Mouse (Mus musculus): ENCODE measurements at regions not wholly inside any gene's neighbourhood (a gene's known extent, or its start where the extent isn't known, plus 50 kb on each side); places are given as distances from the start of the nearest gene placed in this dataset.

DNA sequence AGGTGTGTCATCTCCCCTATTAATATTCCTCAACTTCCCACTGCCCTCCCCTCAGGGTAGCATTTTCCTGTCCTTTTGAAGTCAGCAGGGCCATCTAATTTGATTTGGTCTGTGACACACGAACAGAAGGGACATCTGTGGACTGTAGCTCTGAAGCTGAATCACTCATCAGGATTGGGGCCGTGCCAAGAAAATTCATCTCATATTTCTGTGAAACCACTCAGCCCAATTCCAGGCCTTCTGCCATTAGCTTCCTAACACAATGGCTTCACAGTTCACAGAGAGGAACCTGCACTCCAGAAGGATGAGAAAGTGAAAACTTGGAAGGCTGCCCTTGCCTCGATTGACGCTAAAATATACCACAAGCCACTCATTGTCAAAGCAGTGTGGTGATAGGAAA, 86.1 kb downstream of the Abhd5 start:
- H3K9me3 ChIP-seq = no peaks in the 10 kb centered on the region
- H3K4me3 ChIP-seq = no peak overlapping the region
- H3K9ac ChIP-seq = no peak overlapping the region
- ATAC-seq (ENCODE audit: insufficient number of reproducible peaks, low FRiP score, low TSS enrichment, low read depth) = no peak
- H3K27me3 ChIP-seq = no peaks in the 10 kb centered on the region
- WGBS = 58% methylated on average over 4 of the region's 4 CpGs
- no peak overlapping the region for H3K4me2 ChIP-seq
- no peaks in the 10 kb centered on the region for H3K4me1 ChIP-seq
- H3K36me3 ChIP-seq = no peaks in the 10 kb centered on the region
- H3K27ac ChIP-seq = no peak overlapping the region

DNA sequence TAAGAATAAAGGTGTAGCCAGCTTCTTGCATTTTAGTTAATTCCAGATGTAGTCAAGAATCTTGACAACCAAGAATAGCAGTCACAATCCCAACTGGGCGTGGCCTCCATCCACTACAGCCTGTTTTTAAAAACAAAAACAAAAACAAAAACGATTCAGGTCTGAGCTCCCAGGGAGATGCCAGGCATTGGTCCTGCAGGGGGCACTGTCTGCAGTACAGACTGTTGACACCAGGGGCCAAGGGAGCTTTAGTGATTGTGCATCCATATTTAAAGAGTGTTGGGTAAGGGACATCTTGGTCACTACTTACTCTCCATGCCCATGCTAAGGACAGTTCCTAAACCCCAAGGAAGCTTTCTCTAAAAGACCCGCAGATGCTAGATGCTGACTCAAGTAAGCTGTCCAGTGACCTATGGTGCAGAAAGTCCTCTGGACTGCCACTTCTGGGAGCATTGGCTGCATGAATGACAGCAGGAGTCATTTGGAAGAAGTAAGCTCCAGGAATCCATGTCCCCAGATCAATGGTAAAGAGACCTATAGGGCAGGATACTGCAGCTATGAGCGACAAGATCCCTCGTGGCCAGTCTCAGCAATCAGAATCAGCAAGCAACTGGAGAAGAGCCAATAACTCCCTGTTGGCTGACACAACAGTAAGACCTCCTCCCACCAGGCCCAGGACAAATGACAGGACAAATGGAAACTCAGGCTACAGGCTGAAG, 95.1 kb downstream of the Abhd5 start:
- no peak for ATAC-seq (ENCODE audit: insufficient number of reproducible peaks, low FRiP score, low TSS enrichment, low read depth)
- Histone ChIP-seq H3K4me2 (no peak overlapping the region), H3K36me3 (no peaks in the 10 kb centered on the region), H3K27me3 (no peaks in the 10 kb centered on the region), H3K27ac (no peak overlapping the region), H3K4me1 (no peaks in the 10 kb centered on the region), H3K4me3 (no peak overlapping the region), H3K9ac (no peak overlapping the region), H3K9me3 (no peaks in the 10 kb centered on the region)
- 67% methylated on average over 5 of the region's 5 CpGs for WGBS

DNA sequence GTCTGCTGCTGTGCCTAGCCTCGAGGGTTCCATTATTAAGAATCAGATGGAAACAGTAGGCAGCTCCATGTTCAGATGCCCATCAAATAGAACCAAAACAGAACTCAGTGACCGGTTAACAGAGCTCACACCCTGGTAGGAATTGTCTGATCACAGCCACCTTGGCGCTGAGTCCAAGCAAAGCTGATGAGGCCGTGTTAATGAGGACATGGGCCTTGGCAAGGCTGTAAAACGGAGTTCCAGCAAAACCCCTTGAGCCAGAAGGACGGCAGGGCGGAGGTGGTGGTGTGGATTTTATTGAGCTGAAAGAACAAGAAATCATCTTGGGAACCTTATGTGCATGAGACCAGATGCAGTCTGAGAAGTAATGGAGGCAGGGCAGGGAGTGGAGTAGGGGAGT, 96.2 kb downstream of the Abhd5 start:
- H3K4me3 ChIP-seq = no peak overlapping the region
- WGBS = 62% methylated on average over 7 of the region's 7 CpGs
- no peak for ATAC-seq (ENCODE audit: insufficient number of reproducible peaks, low FRiP score, low TSS enrichment, low read depth)
- no peaks in the 10 kb centered on the region for H3K27me3 ChIP-seq
- no peaks in the 10 kb centered on the region for H3K9me3 ChIP-seq
- no peak overlapping the region for H3K4me2 ChIP-seq
- no peaks in the 10 kb centered on the region for H3K4me1 ChIP-seq
- H3K36me3 ChIP-seq = no peaks in the 10 kb centered on the region
- H3K9ac ChIP-seq = no peak overlapping the region
- no peak overlapping the region for H3K27ac ChIP-seq

- H3K9me3 ChIP-seq = no peaks in the 10 kb centered on the region
- 58% methylated on average over 4 of the region's 4 CpGs for WGBS
- ATAC-seq (ENCODE audit: insufficient number of reproducible peaks, low FRiP score, low TSS enrichment, low read depth) = no peak
- H3K4me2 ChIP-seq = no peak overlapping the region
- no peaks in the 10 kb centered on the region for H3K27me3 ChIP-seq
- H3K27ac ChIP-seq = no peak overlapping the region
- H3K4me1 ChIP-seq = no peaks in the 10 kb centered on the region
- H3K36me3 ChIP-seq = no peaks in the 10 kb centered on the region
- H3K9ac ChIP-seq = no peak overlapping the region
- no peak overlapping the region for H3K4me3 ChIP-seq
Observed at GRCm38 (mm10) chr9:122448342-122448741, 96.9 kb downstream of the Abhd5 start.

GRCm38 (mm10) chr9:122450524-122450923, 99.1 kb downstream of the Abhd5 start:
- no peak overlapping the region for H3K27ac ChIP-seq
- no peak for ATAC-seq (ENCODE audit: insufficient number of reproducible peaks, low FRiP score, low TSS enrichment, low read depth)
- no peaks in the 10 kb centered on the region for H3K4me1 ChIP-seq
- no peaks in the 10 kb centered on the region for H3K9me3 ChIP-seq
- 76% methylated on average over 5 of the region's 5 CpGs for WGBS
- H3K36me3 ChIP-seq = no peaks in the 10 kb centered on the region
- no peak overlapping the region for H3K4me3 ChIP-seq
- no peaks in the 10 kb centered on the region for H3K27me3 ChIP-seq
- H3K4me2 ChIP-seq = no peak overlapping the region
- no peak overlapping the region for H3K9ac ChIP-seq

DNA sequence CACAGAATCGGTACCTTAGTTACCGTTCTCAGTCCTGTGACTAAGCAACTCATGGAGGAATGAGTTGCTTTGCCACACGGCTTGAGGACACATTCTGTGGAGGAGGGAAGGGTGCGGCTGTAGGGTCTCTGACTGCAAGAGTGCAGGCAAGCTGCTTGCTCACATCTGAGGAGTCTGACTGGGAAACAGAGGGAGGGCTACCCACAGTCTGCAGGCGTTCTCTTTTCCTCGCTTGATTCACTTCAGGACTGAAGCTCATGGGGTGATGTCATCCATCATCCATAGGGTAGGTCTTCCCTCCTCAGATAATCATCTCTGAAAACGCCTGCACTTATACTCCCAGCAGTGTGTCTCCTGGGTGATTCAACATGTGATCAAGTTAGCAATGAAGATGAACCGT, 103.9 kb downstream of the Abhd5 start:
- no peak overlapping the region for H3K27ac ChIP-seq
- no peaks in the 10 kb centered on the region for H3K4me1 ChIP-seq
- ATAC-seq (ENCODE audit: insufficient number of reproducible peaks, low FRiP score, low TSS enrichment, low read depth) = no peak
- WGBS = 74% methylated on average over 8 of the region's 8 CpGs
- no peak overlapping the region for H3K4me3 ChIP-seq
- no peak overlapping the region for H3K4me2 ChIP-seq
- H3K36me3 ChIP-seq = no peaks in the 10 kb centered on the region
- H3K27me3 ChIP-seq = no peaks in the 10 kb centered on the region
- no peak overlapping the region for H3K9ac ChIP-seq
- H3K9me3 ChIP-seq = no peaks in the 10 kb centered on the region

GRCm38 (mm10) chr9:122455779-122456178, 104.4 kb downstream of the Abhd5 start:
- 66% methylated on average over 6 of the region's 6 CpGs for WGBS
- no peak overlapping the region for H3K4me2 ChIP-seq
- no peaks in the 10 kb centered on the region for H3K4me1 ChIP-seq
- no peak for ATAC-seq (ENCODE audit: insufficient number of reproducible peaks, low FRiP score, low TSS enrichment, low read depth)
- no peak overlapping the region for H3K27ac ChIP-seq
- no peaks in the 10 kb centered on the region for H3K9me3 ChIP-seq
- H3K4me3 ChIP-seq = no peak overlapping the region
- no peak overlapping the region for H3K9ac ChIP-seq
- no peaks in the 10 kb centered on the region for H3K36me3 ChIP-seq
- no peaks in the 10 kb centered on the region for H3K27me3 ChIP-seq

- no peaks in the 10 kb centered on the region for H3K27me3 ChIP-seq
- H3K4me1 ChIP-seq = no peaks in the 10 kb centered on the region
- ATAC-seq (ENCODE audit: insufficient number of reproducible peaks, low FRiP score, low TSS enrichment, low read depth) = no peak
- H3K9me3 ChIP-seq = no peaks in the 10 kb centered on the region
- no peak overlapping the region for H3K27ac ChIP-seq
- 80% methylated on average over 6 of the region's 6 CpGs for WGBS
- no peak overlapping the region for H3K9ac ChIP-seq
- no peak overlapping the region for H3K4me3 ChIP-seq
- H3K4me2 ChIP-seq = no peak overlapping the region
- no peaks in the 10 kb centered on the region for H3K36me3 ChIP-seq
Observed at GRCm38 (mm10) chr9:122459491-122459890, 108.1 kb downstream of the Abhd5 start.

GRCm38 (mm10) chr9:122471539-122471938, 120.1 kb downstream of the Abhd5 start:
- no peak overlapping the region for H3K27ac ChIP-seq
- ATAC-seq (ENCODE audit: insufficient number of reproducible peaks, low FRiP score, low TSS enrichment, low read depth) = no peak
- no peaks in the 10 kb centered on the region for H3K27me3 ChIP-seq
- H3K4me3 ChIP-seq = no peak overlapping the region
- H3K9me3 ChIP-seq = no peaks in the 10 kb centered on the region
- no peak overlapping the region for H3K9ac ChIP-seq
- 99% methylated on average over 2 of the region's 2 CpGs for WGBS
- H3K36me3 ChIP-seq = no peaks in the 10 kb centered on the region
- no peaks in the 10 kb centered on the region for H3K4me1 ChIP-seq
- no peak overlapping the region for H3K4me2 ChIP-seq

DNA sequence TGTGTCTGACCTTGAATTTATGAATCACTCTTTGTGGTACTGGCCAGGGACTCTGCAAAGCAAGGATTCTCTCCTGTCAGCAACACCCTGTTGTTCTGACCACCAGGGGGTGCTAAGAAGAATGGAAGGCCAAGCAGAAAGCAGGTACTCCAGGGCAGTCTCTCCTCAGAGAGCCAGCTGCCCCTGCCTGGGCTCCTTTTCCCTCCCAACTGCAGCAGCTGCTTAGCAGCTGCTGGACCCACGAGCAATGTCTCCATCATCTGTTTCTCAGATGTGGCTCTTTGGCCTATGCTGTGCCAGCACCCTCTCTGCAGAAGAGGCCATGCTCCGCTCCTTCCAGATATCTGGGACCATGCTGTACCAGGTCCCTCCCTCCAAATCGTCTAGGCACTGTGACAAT, 124.9 kb downstream of the Abhd5 start:
- Histone ChIP-seq H3K27me3 (no peaks in the 10 kb centered on the region), H3K4me1 (no peaks in the 10 kb centered on the region), H3K27ac (no peak overlapping the region), H3K4me2 (no peak overlapping the region), H3K9ac (no peak overlapping the region), H3K9me3 (no peaks in the 10 kb centered on the region), H3K36me3 (no peaks in the 10 kb centered on the region), H3K4me3 (no peak overlapping the region)
- 35% methylated on average over 3 of the region's 3 CpGs for WGBS
- no peak for ATAC-seq (ENCODE audit: insufficient number of reproducible peaks, low FRiP score, low TSS enrichment, low read depth)

GRCm38 (mm10) chr9:122487001-122487400, 135.6 kb downstream of the Abhd5 start:
- Histone ChIP-seq H3K9ac (no peak overlapping the region), H3K36me3 (no peaks in the 10 kb centered on the region), H3K27me3 (no peaks in the 10 kb centered on the region), H3K9me3 (no peaks in the 10 kb centered on the region), H3K27ac (no peak overlapping the region), H3K4me3 (no peak overlapping the region), H3K4me2 (no peak overlapping the region), H3K4me1 (no peaks in the 10 kb centered on the region)
- WGBS = 85% methylated on average over 5 of the region's 5 CpGs
- ATAC-seq (ENCODE audit: insufficient number of reproducible peaks, low FRiP score, low TSS enrichment, low read depth) = no peak

DNA sequence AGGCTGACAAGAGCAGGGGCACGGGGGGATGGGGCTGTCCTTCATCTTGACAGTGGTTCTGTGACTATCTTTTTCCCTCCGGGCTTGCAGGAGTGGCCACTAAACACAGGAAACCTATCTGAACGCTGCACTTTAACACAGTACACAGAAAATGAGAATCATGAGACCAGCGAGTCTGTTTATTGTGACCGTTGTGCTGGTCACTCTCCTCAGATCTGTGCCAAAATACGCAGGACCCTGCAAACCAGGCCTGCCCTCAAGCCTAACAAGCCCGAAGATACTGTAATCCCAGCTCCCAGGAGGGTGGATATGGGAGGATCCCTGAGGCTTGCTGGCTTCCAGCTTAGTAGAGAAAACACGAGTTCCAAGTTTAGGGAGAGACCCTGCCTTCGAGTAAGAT, 143.3 kb downstream of the Abhd5 start:
- Histone ChIP-seq H3K27ac (no peak overlapping the region), H3K4me3 (no peak overlapping the region), H3K4me1 (peaks cover 5% of the 10 kb centered on the region; the same call in 1 of the 2 replicates), H3K36me3 (no peaks in the 10 kb centered on the region), H3K4me2 (no peak overlapping the region), H3K9me3 (no peaks in the 10 kb centered on the region), H3K9ac (no peak overlapping the region), H3K27me3 (no peaks in the 10 kb centered on the region)
- 75% methylated on average over 9 of the region's 9 CpGs for WGBS
- no peak for ATAC-seq (ENCODE audit: insufficient number of reproducible peaks, low FRiP score, low TSS enrichment, low read depth)

- Histone ChIP-seq H3K4me1 (peaks cover 5% of the 10 kb centered on the region; the same call in 1 of the 2 replicates), H3K9ac (no peak overlapping the region), H3K4me3 (no peak overlapping the region), H3K4me2 (no peak overlapping the region), H3K27ac (no peak overlapping the region), H3K36me3 (no peaks in the 10 kb centered on the region), H3K9me3 (no peaks in the 10 kb centered on the region), H3K27me3 (no peaks in the 10 kb centered on the region)
- no peak for ATAC-seq (ENCODE audit: insufficient number of reproducible peaks, low FRiP score, low TSS enrichment, low read depth)
- 39% methylated on average over 2 of the region's 2 CpGs for WGBS
Observed at GRCm38 (mm10) chr9:122496482-122496985, 145.1 kb downstream of the Abhd5 start.
